Mouse (Mus musculus) CH12.LX (cell line): ENCODE results near the gene Camkk2.

Source experiments
- CHD1 ChIP-seq: IDR thresholded peaks from 2 replicates; pipeline ENCODE4 v1.6.1; 2012; ENCODE audit warnings: low read depth, low read length, improper control_type of control experiment, inconsistent platforms
- CTCF ChIP-seq, 2 experiments: IDR thresholded peaks in 1 of 2; conservative IDR thresholded peaks in 1 of 2; 2 replicates each; pipeline ENCODE4 v1.5.1; 2011 to 2012; ENCODE audit warnings: low read depth in 2 of 2, low read length in 2 of 2, improper control_type of control experiment in 1 of 2, inconsistent platforms in 1 of 2, mild to moderate bottlenecking in 1 of 2, moderate library complexity in 1 of 2
- E2F4 ChIP-seq: IDR thresholded peaks from 2 replicates; pipeline ENCODE4 v1.6.1; 2011; ENCODE audit warnings: low read depth, low read length, improper control_type of control experiment; ENCODE audit not compliant: insufficient replicate concordance

- TF ChIP-seq CTCF (conservative IDR thresholded peaks at IDR 0.05 in 1 of 2, IDR thresholded peaks at IDR 0.05 in 1 of 2; ENCODE audit: low read depth in 2 of 2, low read length in 2 of 2): no peak
- no peak for TF ChIP-seq E2F4
- TF ChIP-seq CHD1: no peak
Observed at GRCm38 (mm10) chr5:122779277-122779834, at the start of gene Camkk2.
